In genomic region chr6:137980413-137980812, GRCm38 (mm10) we compare ENCODE assay signal across 18 mouse cellular contexts.
DNase-seq lines count a peak whose midpoint lies in the region; ATAC-seq lines count a peak whose summit lies in the region.
"Had no signal": no experiment of that assay in that cellular context is flagged by ENCODE, and none has a peak within 500 bp of the region (broad histone marks: within the 10 kb centered on the region; RNA-seq: fewer than 3 reads in every experiment).

No protein-coding gene starts in this region.

- H3K36me3 ChIP-seq in forebrain, embryonic 13.5 days (ENCODE audit: poor library complexity, severe bottlenecking): no peaks in the 10 kb centered on the region
- no peaks in the 10 kb centered on the region for H3K36me3 ChIP-seq in neural tube, embryonic 13.5 days
- H3K36me3 ChIP-seq in kidney, embryonic 14.5 days (ENCODE audit: control insufficient read depth, insufficient read depth, low read length): no peaks in the 10 kb centered on the region
- H3K36me3 ChIP-seq: G1E; heart, embryonic 15.5 days; hindbrain, embryonic 15.5 days; stomach, embryonic 15.5 days had no signal

- no peak overlapping the region for H3K4me3 ChIP-seq in forebrain, embryonic 13.5 days
- H3K4me3 ChIP-seq in neural tube, embryonic 13.5 days: no peak overlapping the region
- no peak overlapping the region for H3K4me3 ChIP-seq in kidney, embryonic 14.5 days (ENCODE audit: low read length)
- H3K4me3 ChIP-seq: heart, embryonic 15.5 days; hindbrain, embryonic 15.5 days; left cerebral cortex, adult 2 months; stomach, embryonic 15.5 days had no signal

- H3K9me3 ChIP-seq in forebrain, embryonic 13.5 days (replicated peaks): no peaks in the 10 kb centered on the region
- H3K9me3 ChIP-seq in neural tube, embryonic 13.5 days: no peaks in the 10 kb centered on the region
- H3K9me3 ChIP-seq in kidney, embryonic 14.5 days (ENCODE audit: control insufficient read depth, low read length): no peaks in the 10 kb centered on the region; the same call in 1 of the 2 replicates
- H3K9me3 ChIP-seq: heart, embryonic 15.5 days; hindbrain, embryonic 15.5 days; stomach, embryonic 15.5 days had no signal

- H3K27me3 ChIP-seq in forebrain, embryonic 13.5 days: no peaks in the 10 kb centered on the region
- H3K27me3 ChIP-seq in neural tube, embryonic 13.5 days: no peaks in the 10 kb centered on the region
- no peaks in the 10 kb centered on the region for H3K27me3 ChIP-seq in kidney, embryonic 14.5 days (ENCODE audit: control insufficient read depth, insufficient read depth, low read length)
- H3K27me3 ChIP-seq: heart, embryonic 15.5 days; hindbrain, embryonic 15.5 days; stomach, embryonic 15.5 days had no signal

- DNase-seq in layer of hippocampus, adult 9-11 months: peak; percentile 12
- no peak for DNase-seq in layer of hippocampus, postnatal 25 days (ENCODE audit: extremely low spot score in 1 of 2, low spot score in 1 of 2)
- DNase-seq in lung, adult 18-20 months: peak; percentile 30 to 63
- DNase-seq: adrenal gland, adult 8-10 months; cerebellum, adult 9-10 months; kidney, adult 2 months; liver; spleen, adult 18-20 months had no signal

- peak; percentile 60 for ATAC-seq in forebrain, embryonic 13.5 days
- ATAC-seq in neural tube, embryonic 13.5 days (ENCODE audit: low read depth): 0 out of 2 replicates have a peak, but pooled peaks have one; percentile 29
- no peak for ATAC-seq in kidney, embryonic 14.5 days (ENCODE audit: low FRiP score, low TSS enrichment)
- no peak for ATAC-seq in inflammation-experienced regulatory T-cells, adult 6 months

- no peak overlapping the region for H3K4me2 ChIP-seq in forebrain, embryonic 13.5 days
- H3K4me2 ChIP-seq in neural tube, embryonic 13.5 days: no peak overlapping the region
- H3K4me2 ChIP-seq in kidney, embryonic 14.5 days (replicated peaks; ENCODE audit: low read depth, low read length): no peak overlapping the region
- H3K4me2 ChIP-seq: heart, embryonic 15.5 days; hindbrain, embryonic 15.5 days; lung, embryonic 14.5 days; stomach, embryonic 15.5 days had no signal

- peak overlapping the region; percentile 87 for H3K27ac ChIP-seq in forebrain, embryonic 13.5 days
- no peak overlapping the region for H3K27ac ChIP-seq in neural tube, embryonic 13.5 days (replicated peaks)
- no peak overlapping the region for H3K27ac ChIP-seq in kidney, embryonic 14.5 days (ENCODE audit: low read depth, low read length)
- H3K27ac ChIP-seq: heart, embryonic 15.5 days; hindbrain, embryonic 15.5 days; left cerebral cortex, adult 2 months; stomach, embryonic 15.5 days had no signal

- no peak overlapping the region for H3K9ac ChIP-seq in forebrain, embryonic 13.5 days
- no peak overlapping the region for H3K9ac ChIP-seq in neural tube, embryonic 13.5 days
- no peak overlapping the region for H3K9ac ChIP-seq in kidney, embryonic 14.5 days (ENCODE audit: low read depth, low read length)
- H3K9ac ChIP-seq: heart, embryonic 15.5 days; hindbrain, embryonic 15.5 days; lung, embryonic 14.5 days; stomach, embryonic 15.5 days had no signal

- peaks cover 36% of the 10 kb centered on the region for H3K4me1 ChIP-seq in forebrain, embryonic 13.5 days
- peaks cover 26% of the 10 kb centered on the region for H3K4me1 ChIP-seq in neural tube, embryonic 13.5 days (replicated peaks)
- H3K4me1 ChIP-seq in kidney, embryonic 14.5 days (ENCODE audit: control insufficient read depth, insufficient read depth, low read length): no peaks in the 10 kb centered on the region
- H3K4me1 ChIP-seq: heart, embryonic 15.5 days; stomach, embryonic 15.5 days had no signal

- 46% methylated on average over 8 of the region's 8 CpGs for WGBS in forebrain, embryonic 13.5 days
- 49% methylated on average over 8 of the region's 8 CpGs for WGBS in neural tube, embryonic 13.5 days
- WGBS in kidney, embryonic 14.5 days: 74% methylated on average over 8 of the region's 8 CpGs

Comparison
In these comparisons a context has a peak if more than half of its experiments do, and no peak if none do; other contexts are left out.
1. DNase-seq: peak in layer of hippocampus, adult 9-11 months (single experiment) and lung, adult 18-20 months (2 of 2); none in layer of hippocampus, postnatal 25 days (0 of 2).
2. ATAC-seq: peak in forebrain, embryonic 13.5 days (single experiment) and neural tube, embryonic 13.5 days (single experiment); none in kidney, embryonic 14.5 days (single experiment) and inflammation-experienced regulatory T-cells, adult 6 months (single experiment).